Mouse (Mus musculus) MEL (cell line): Measurements from ENCODE around the gene Olfr710. TPM values are rescaled to one million over a fixed set of nuclear protein-coding genes. Genes with fewer than 3 reads are reported as not detected.
"Not testable (repeated sequence)": the region's sequence is repeated elsewhere in the genome, so short reads cannot be mapped to it uniquely, and the experiment has no call there.

ENCODE experiments used
- DNase-seq: peaks from one replicate; pipeline ENCODE4 v3.0.0; 2011; ENCODE audit warnings: low read depth, low spot score
- H3K27ac ChIP-seq: 2 replicates; pipeline ENCODE4 v1.5.1; 2012; ENCODE audit warnings: low read depth, mild to moderate bottlenecking, control low read depth, low read length, moderate library complexity; ENCODE audit not compliant: control insufficient read depth
- H3K27me3 ChIP-seq, 2 experiments: fragments of 150-350 bp in 1 of 2; sonication (generic) in 1 of 2; 2 replicates each; pipeline ENCODE4 v1.6.1; 2012; ENCODE audit warnings: low read length in 2 of 2, mild to moderate bottlenecking in 2 of 2, improper control_type of control experiment in 1 of 2, moderate library complexity in 1 of 2; ENCODE audit not compliant: insufficient read depth in 2 of 2, control insufficient read depth in 1 of 2
- H3K36me3 ChIP-seq, 2 experiments: 2 replicates each; pipeline ENCODE4 v1.6.1; 2012 to 2014; ENCODE audit warnings: low read length in 2 of 2, improper control_type of control experiment in 1 of 2, inconsistent platforms in 1 of 2, mild to moderate bottlenecking in 1 of 2; ENCODE audit not compliant: insufficient read depth in 2 of 2, control insufficient read depth in 1 of 2
- H3K4me1 ChIP-seq, 2 experiments: fragments of 150-350 bp in 1 of 2; sonication (generic) in 1 of 2; 2 replicates each; pipeline ENCODE4 v1.6.1; 2012; ENCODE audit warnings: low read length in 2 of 2, improper control_type of control experiment in 1 of 2, mild to moderate bottlenecking in 1 of 2; ENCODE audit not compliant: insufficient read depth in 2 of 2, control insufficient read depth in 1 of 2
- H3K4me3 ChIP-seq, 2 experiments: fragments of 150-350 bp in 1 of 2; sonication (generic) in 1 of 2; 2 replicates each; pipeline ENCODE4 v1.5.1; 2012; ENCODE audit warnings: low read depth in 2 of 2, low read length in 2 of 2, mild to moderate bottlenecking in 2 of 2, moderate library complexity in 2 of 2, control low read depth in 1 of 2, improper control_type of control experiment in 1 of 2; ENCODE audit not compliant: control insufficient read depth in 1 of 2, insufficient read depth in 1 of 2
- H3K79me2 ChIP-seq: 2 replicates; pipeline ENCODE4 v1.6.1; 2012; ENCODE audit warnings: mild to moderate bottlenecking, low read length, moderate library complexity; ENCODE audit not compliant: control insufficient read depth, poor library complexity, insufficient read depth
- H3K9ac ChIP-seq: 2 replicates; pipeline ENCODE4 v1.6.1; 2012; ENCODE audit warnings: low read depth, mild to moderate bottlenecking, control low read depth, low read length, moderate library complexity; ENCODE audit not compliant: control insufficient read depth, poor library complexity, severe bottlenecking
- H3K9me3 ChIP-seq: fragments of 150-350 bp; sonication (generic); replicated peaks from 2 replicates; pipeline ENCODE4 v1.6.1; 2012; ENCODE audit warnings: mild to moderate bottlenecking, low read length, improper control_type of control experiment, moderate library complexity; ENCODE audit not compliant: insufficient read depth
- CHD1 ChIP-seq: IDR thresholded peaks from 2 replicates; pipeline ENCODE4 v1.6.1; 2012; ENCODE audit warnings: low read depth, mild to moderate bottlenecking, inconsistent platforms, low read length, improper control_type of control experiment
- CTCF ChIP-seq, 3 experiments: IDR thresholded peaks in 2 of 3; conservative IDR thresholded peaks in 1 of 3; 2 replicates each; pipeline ENCODE4 v1.5.1; 2011 to 2012; ENCODE audit warnings: low read length in 3 of 3, low read depth in 2 of 3, mild to moderate bottlenecking in 2 of 3, improper control_type of control experiment in 1 of 3, inconsistent platforms in 1 of 3, mixed read lengths in 1 of 3, moderate library complexity in 1 of 3; ENCODE audit not compliant: control insufficient read depth in 1 of 3, insufficient read depth in 1 of 3, poor library complexity in 1 of 3, severe bottlenecking in 1 of 3
- E2F4 ChIP-seq: IDR thresholded peaks from 2 replicates; pipeline ENCODE4 v1.6.1; 2011; ENCODE audit warnings: low read depth, low read length, improper control_type of control experiment, borderline replicate concordance
- GABPA ChIP-seq: IDR thresholded peaks from 2 replicates; pipeline ENCODE4 v1.6.1; 2012; ENCODE audit warnings: low read depth, mild to moderate bottlenecking, inconsistent platforms, low read length, improper control_type of control experiment, moderate library complexity
- HCFC1 ChIP-seq: IDR thresholded peaks from 2 replicates; pipeline ENCODE4 v1.6.1; 2012; ENCODE audit warnings: low read depth, mild to moderate bottlenecking, inconsistent platforms, low read length, improper control_type of control experiment, moderate library complexity
- MEF2A ChIP-seq: IDR thresholded peaks from 2 replicates; pipeline ENCODE4 v1.6.1; 2014; ENCODE audit warnings: low read depth, mild to moderate bottlenecking, inconsistent platforms, low read length, improper control_type of control experiment; ENCODE audit not compliant: poor library complexity, insufficient replicate concordance, severe bottlenecking; ENCODE audit errors: extremely low read depth
- NELFE ChIP-seq: IDR thresholded peaks from 2 replicates; pipeline ENCODE4 v1.6.1; 2011; ENCODE audit warnings: low read depth, low read length, improper control_type of control experiment
- POLR2A ChIP-seq, 2 experiments: IDR thresholded peaks; 2 replicates each; pipeline ENCODE4 v1.6.1; 2011 to 2012; ENCODE audit warnings: low read length in 2 of 2, mild to moderate bottlenecking in 2 of 2, control low read depth in 1 of 2, improper control_type of control experiment in 1 of 2, low read depth in 1 of 2, moderate library complexity in 1 of 2; ENCODE audit not compliant: control insufficient read depth in 1 of 2, insufficient read depth in 1 of 2, poor library complexity in 1 of 2
- POLR2AphosphoS2 ChIP-seq: IDR thresholded peaks from 2 replicates; pipeline ENCODE4 v1.6.1; 2011; ENCODE audit warnings: low read length, improper control_type of control experiment
- RAD21 ChIP-seq: IDR thresholded peaks from 2 replicates; pipeline ENCODE4 v1.6.1; 2011; ENCODE audit warnings: mild to moderate bottlenecking, low read depth, low read length, improper control_type of control experiment
- RCOR1 ChIP-seq: IDR thresholded peaks from 2 replicates; pipeline ENCODE4 v1.6.1; 2012; ENCODE audit warnings: low read depth, mild to moderate bottlenecking, inconsistent platforms, low read length, improper control_type of control experiment
- SMC3 ChIP-seq: IDR thresholded peaks from 2 replicates; pipeline ENCODE4 v1.6.1; 2011; ENCODE audit warnings: low read depth, low read length, improper control_type of control experiment
- TBP ChIP-seq: IDR thresholded peaks from 2 replicates; pipeline ENCODE4 v1.8.0; 2011; ENCODE audit warnings: low read depth, low read length, improper control_type of control experiment
- UBTF ChIP-seq: IDR thresholded peaks from 2 replicates; pipeline ENCODE4 v1.6.1; 2012; ENCODE audit warnings: low read depth, mild to moderate bottlenecking, inconsistent platforms, low read length, improper control_type of control experiment, moderate library complexity, borderline replicate concordance; ENCODE audit not compliant: insufficient read depth
- USF2 ChIP-seq, 2 experiments: IDR thresholded peaks; 2 replicates each; pipeline ENCODE4 v1.6.1; 2011 to 2012; ENCODE audit warnings: improper control_type of control experiment in 2 of 2, low read length in 2 of 2, borderline replicate concordance in 1 of 2, inconsistent platforms in 1 of 2, low read depth in 1 of 2, mild to moderate bottlenecking in 1 of 2; ENCODE audit not compliant: insufficient read depth in 1 of 2
- ZMIZ1 ChIP-seq: IDR thresholded peaks from 2 replicates; pipeline ENCODE4 v1.6.1; 2012; ENCODE audit warnings: low read depth, mild to moderate bottlenecking, inconsistent platforms, low read length, improper control_type of control experiment, moderate library complexity
- ZNF384 ChIP-seq: IDR thresholded peaks from 2 replicates; pipeline ENCODE4 v1.6.1; 2012; ENCODE audit warnings: low read depth, mild to moderate bottlenecking, inconsistent platforms, low read length, improper control_type of control experiment
- polyA plus RNA-seq, 2 experiments: library from polyadenylated mRNA; stranded (reverse) in 1 of 2; unstranded in 1 of 2; fragments of >175 nt in 1 of 2; fragments of >200 nt in 1 of 2; gene quantifications; 2 replicates each; pipeline versions ENCODE4 v1.2.1 to v1.2.4; 2012; ENCODE audit warnings: low replicate concordance in 2 of 2, low read depth in 1 of 2; ENCODE audit not compliant: insufficient read length in 2 of 2, insufficient read depth in 1 of 2, missing spikeins in 1 of 2
- total RNA-seq: library from RNA; depleted of rRNA; stranded (reverse); fragments of 300-350 nt; gene quantifications from 2 replicates; pipeline ENCODE4 v1.2.3, GENCODE M21; 2012

Gene Olfr710
- total and polyA plus RNA-seq, 3 experiments: not detected

DNA sequence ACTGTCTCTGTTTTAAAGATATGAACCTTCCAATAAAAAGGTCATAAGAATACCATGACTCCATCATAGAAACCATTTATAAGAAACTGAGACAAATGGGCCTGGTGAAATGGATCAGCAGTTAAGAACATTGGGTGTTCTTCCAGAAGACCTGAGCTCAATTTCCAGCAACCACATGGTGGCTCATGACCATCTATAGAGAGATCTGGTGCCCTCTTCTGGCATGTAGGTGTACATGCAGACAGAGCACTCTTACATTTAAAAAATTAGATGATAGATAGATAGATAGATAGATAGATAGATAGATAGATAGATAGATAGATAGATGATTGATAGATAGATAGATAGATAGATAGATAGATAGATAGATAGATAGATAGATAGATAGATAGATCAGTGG lies 19.4 kb upstream of the Olfr710 start:
- H3K79me2 ChIP-seq, H3K27me3 ChIP-seq, H3K36me3 ChIP-seq, H3K9me3 ChIP-seq, H3K27ac ChIP-seq, H3K9ac ChIP-seq, H3K4me3 ChIP-seq, H3K4me1 ChIP-seq: not testable (repeated sequence)
- DNase-seq: peak; percentile 31
- peak; percentile 48 for TF ChIP-seq SMC3
- peak; percentile 21 for TF ChIP-seq RAD21
- TF ChIP-seq CTCF (IDR thresholded peaks at IDR 0.05 in 2 of 3, conservative IDR thresholded peaks at IDR 0.05 in 1 of 3; ENCODE audit: control insufficient read depth in 1 of 3, insufficient read depth in 1 of 3, low read depth in 2 of 3, low read length in 3 of 3, poor library complexity in 1 of 3, severe bottlenecking in 1 of 3): peak in 2 of 3 experiments; percentile 4 to 32; a peak in 3 of 6 replicates

DNA sequence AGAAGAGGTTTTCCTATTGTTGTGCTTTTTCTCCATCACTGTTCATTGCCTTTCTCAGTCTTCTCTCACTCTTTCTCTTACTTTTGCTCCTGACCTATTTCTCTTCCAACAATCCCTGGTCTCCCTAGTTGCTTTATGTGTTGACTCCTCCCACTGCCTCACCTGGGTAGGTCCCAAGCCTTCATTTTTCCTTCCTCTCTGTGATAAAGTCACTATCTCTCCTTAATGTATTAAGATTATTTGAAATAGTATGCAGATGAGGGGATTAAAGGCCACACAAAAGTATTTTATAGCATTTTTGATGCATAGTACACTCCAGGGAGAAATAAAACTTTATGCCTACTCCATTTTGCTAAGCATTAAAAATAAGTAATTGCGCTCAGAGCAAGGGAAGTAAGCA lies 15.7 kb upstream of the Olfr710 start, which contains the start of gene Olfr6:
Olfr6 (minus strand) TSS at position 101 of the 400 bp plus-strand sequence.
- no peak within 1 kb of the TSS for H3K27ac ChIP-seq
- no peaks in the 10 kb centered on the region for H3K9me3 ChIP-seq
- no peaks in the 10 kb centered on the region for H3K36me3 ChIP-seq
- H3K4me3 ChIP-seq: no peak within 1 kb of the TSS
- no peak for DNase-seq
- H3K4me1 ChIP-seq: no peaks in the 10 kb centered on the region
- no peaks in the 10 kb centered on the region for H3K27me3 ChIP-seq
- H3K9ac ChIP-seq: no peak within 1 kb of the TSS
- TF ChIP-seq UBTF (no peak), POLR2A (IDR thresholded peaks at IDR 0.05; ENCODE audit: control insufficient read depth in 1 of 2, insufficient read depth in 1 of 2, low read depth in 1 of 2, low read length in 2 of 2, poor library complexity in 1 of 2) (no peak), MEF2A (no peak), USF2 (IDR thresholded peaks at IDR 0.05; ENCODE audit: borderline replicate concordance in 1 of 2, insufficient read depth in 1 of 2, low read depth in 1 of 2, low read length in 2 of 2) (no peak), NELFE (no peak), RAD21 (no peak), CHD1 (no peak)
- TF ChIP-seq, all 39 proteins: peak for 0
- H3K79me2 ChIP-seq: no peaks in the 10 kb centered on the region

DNA sequence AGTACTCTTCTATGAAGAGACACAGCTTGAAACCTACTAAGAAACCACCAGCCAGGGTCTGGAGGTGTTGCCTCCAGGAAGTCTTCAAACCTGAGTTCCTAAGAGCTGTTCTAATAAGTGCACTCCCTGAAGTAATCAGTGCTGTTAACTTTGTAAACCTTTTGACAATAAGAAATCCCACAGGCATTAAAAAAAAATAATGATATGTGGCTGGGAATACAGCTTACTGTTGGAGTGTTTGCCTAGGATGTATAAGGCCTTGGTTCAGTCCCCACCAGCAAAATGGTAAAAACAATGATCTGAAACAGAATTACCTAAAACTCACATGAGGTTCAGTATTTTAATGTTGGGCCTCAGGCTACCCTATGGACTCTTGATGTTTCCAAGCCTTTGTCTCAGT lies 16.0 kb downstream of the Olfr710 start, which contains the start of gene Olfr709-ps1:
Olfr709-ps1 (minus strand) TSS at position 101 of the 400 bp plus-strand sequence.
- Histone ChIP-seq H3K9me3 (no peaks in the 10 kb centered on the region), H3K27me3 (no peaks in the 10 kb centered on the region), H3K36me3 (no peaks in the 10 kb centered on the region), H3K4me1 (no peaks in the 10 kb centered on the region), H3K27ac (no peak within 1 kb of the TSS), H3K4me3 (no peak within 1 kb of the TSS), H3K79me2 (no peaks in the 10 kb centered on the region), H3K9ac (no peak within 1 kb of the TSS)
- no peak for DNase-seq
- TF ChIP-seq RCOR1 (no peak), NELFE (no peak), TBP (no peak), GABPA (no peak), E2F4 (no peak), HCFC1 (no peak), ZMIZ1 (no peak), ZNF384 (no peak), POLR2AphosphoS2 (no peak)

DNA sequence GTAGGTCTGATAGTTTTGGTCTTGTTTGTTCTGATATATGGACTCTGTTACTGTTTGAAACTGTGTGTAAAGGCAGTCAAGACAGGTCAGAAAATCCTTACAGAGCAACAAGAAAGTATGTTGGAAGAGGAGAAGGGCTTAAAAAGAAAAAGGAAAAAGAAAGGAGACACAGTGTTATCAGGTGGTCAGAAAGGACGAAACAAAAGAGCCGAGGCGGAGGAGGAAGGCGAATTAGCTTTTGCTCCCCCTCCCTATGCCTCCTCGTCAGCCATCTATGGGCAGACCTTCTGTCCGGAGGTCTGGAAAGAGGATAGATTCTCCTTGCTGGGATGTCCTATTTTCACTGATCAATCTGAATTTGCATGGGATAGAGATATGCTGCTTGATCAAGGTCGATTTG lies 27.2 kb downstream of the Olfr710 start:
- not testable (repeated sequence) for H3K27ac ChIP-seq, H3K27me3 ChIP-seq, DNase-seq, H3K9me3 ChIP-seq, H3K36me3 ChIP-seq, H3K9ac ChIP-seq, H3K4me1 ChIP-seq, H3K79me2 ChIP-seq, H3K4me3 ChIP-seq
